Mouse (Mus musculus): ENCODE data around the gene Csf1.
A peak's percentile ranks its signal among the peaks of the same experiment; 100 is the strongest.

Csf1 gene

DNA sequence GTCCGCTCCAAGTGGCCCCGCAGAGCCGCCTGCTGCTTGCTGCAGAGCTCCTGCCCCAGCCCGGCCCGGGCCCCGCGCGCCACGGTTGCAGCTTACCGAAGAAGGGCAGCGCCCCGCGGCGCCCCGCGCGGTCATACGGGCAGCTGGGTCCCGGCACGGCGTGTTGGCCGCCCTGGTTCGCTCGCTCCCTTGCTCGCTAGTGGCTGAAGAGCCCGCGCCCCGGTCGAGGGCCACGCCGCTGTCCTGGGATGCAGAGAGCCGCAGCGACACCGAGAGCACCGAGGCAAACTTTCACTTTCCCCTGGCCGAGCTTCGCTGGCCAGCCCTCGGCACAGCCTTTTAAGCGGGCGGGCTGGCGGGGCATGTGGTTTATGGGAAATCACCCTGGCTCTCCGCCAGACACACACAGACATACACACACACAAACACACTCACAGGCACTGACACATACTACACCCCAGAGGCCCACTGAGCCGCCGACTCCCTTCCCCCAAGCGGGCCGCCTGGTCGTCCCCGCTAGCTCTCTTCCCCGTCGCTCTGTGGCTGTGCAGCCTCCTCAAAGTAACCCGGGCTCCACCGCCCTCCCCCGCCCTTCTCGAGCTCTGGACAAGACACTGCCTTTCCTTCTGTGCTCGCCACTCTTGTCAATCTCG, at the start of gene Csf1:
Csf1 (minus strand) TSS at position 541 of the 653 bp plus-strand sequence.
- peak; percentile 86 for DNase-seq (ENCODE audit: low read depth)

DNA sequence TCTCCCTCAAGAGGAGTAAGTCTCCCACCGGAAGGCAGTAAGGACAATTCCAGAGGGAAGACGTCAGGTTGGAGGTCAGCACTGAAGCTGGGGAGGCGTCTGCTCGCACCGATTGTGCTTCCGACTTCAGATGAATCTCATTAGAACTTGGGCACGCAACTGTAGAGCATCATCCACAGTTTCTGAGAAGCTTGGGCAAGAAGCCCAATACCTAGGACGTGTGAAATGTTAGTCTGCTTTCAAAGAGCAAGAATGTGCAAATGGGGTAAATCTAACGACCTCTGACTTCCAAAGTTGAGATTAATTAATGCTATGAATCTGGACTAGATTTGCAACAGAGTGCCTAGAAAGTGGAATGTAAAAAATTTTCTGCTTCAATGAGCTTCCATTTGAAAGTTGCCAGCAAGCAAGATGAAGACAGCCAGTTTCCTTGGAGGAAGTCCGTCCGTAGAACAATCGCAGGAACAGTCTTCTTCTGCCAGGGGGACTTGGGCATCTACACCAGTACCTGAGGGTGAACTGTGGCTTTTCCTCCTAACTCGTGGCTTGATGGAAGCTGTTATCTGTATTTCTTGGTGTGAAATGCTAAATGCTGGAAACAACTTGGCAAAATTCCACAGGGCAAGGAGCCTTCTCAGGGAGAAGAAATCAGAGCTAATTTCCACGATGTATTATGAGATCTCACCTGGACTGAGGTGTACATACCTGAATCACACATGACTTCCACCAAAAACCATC, 47.9 kb upstream of the Csf1 start:
- no peak for DNase-seq (ENCODE audit: low read depth)

- peak; percentile 49 for DNase-seq (ENCODE audit: low read depth)
Measured at GRCm38 (mm10) chr3:107807386-107807974, 47.2 kb upstream of the Csf1 start.

GRCm38 (mm10) chr3:107806916-107807315, 46.6 kb upstream of the Csf1 start:
- no peak for DNase-seq (ENCODE audit: low read depth)

DNA sequence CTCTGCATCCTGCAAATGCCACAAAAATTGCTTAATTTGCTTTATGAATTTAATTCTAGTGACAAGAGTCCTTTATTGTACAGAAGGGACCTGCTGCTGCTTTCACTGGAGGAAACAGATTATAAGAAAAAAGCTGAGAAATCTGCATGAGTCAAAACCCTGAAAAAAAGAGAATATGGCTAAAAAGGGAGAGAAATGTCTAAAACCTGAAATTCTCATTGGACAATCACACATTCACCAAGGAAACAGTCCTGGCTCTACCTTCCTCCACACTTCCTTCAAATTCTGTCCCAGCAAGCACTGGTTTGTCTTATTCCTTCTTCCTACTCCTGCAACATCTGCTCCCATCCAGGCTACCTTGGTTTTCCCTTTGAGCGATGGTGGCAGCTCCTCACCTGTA, 44.5 kb upstream of the Csf1 start:
- DNase-seq (ENCODE audit: low read depth) = no peak

DNA sequence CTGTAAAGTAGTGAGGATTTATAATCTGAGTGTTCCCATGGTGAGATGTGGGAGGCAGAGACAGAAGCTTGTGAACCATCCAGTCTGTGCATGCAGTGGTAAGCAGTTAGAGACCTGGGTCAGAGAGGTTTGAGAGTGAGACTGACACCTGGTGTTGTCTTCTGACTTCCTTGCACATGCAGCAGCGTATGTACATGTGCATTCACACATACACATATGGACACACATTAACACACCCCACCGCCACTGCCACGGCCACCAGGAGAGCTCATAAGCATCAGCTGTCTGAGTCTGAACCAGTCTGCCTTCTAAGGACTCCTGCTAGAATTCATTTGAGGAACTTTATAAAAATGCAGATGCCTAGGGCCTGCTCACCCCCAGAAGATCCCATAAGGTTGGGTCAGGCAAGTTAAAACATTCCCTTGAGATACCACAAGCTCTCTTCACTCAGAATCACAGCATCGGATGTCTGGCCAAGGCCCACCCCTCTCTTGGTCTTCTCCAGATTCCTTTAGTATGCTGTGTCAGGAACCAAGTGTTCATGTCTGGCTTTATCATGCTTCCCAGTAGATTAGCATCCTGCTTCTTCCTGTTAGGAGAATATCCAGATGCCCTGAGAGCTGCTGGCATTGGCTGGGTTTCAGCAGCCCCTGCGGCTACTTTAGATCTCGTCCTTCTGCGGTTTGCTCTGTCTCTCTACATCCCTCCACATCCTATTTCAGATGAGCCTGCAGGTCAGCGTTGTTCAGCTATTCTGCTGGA, 42.1 kb upstream of the Csf1 start:
- no peak for DNase-seq (ENCODE audit: low read depth)

DNA sequence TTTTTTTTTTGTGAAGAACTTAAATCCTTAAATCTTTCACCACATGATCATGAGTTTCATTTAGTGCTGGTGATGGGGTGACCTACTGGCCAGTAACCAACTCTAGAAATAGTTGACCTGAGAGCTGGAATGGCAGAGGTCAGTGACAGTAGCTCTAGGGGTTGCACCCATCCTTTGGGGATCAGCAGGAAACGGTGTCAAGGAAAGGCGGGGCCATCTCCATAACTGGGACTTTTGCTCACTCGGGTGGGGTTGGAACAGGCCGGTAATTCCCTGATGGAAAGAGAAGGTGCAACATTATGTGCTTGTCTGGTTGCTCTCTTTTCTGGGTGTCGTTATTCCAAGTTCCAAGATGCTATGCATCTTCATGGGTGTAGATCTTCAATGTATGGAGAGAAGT, 38.7 kb upstream of the Csf1 start:
- DNase-seq (ENCODE audit: low read depth) = no peak

DNA sequence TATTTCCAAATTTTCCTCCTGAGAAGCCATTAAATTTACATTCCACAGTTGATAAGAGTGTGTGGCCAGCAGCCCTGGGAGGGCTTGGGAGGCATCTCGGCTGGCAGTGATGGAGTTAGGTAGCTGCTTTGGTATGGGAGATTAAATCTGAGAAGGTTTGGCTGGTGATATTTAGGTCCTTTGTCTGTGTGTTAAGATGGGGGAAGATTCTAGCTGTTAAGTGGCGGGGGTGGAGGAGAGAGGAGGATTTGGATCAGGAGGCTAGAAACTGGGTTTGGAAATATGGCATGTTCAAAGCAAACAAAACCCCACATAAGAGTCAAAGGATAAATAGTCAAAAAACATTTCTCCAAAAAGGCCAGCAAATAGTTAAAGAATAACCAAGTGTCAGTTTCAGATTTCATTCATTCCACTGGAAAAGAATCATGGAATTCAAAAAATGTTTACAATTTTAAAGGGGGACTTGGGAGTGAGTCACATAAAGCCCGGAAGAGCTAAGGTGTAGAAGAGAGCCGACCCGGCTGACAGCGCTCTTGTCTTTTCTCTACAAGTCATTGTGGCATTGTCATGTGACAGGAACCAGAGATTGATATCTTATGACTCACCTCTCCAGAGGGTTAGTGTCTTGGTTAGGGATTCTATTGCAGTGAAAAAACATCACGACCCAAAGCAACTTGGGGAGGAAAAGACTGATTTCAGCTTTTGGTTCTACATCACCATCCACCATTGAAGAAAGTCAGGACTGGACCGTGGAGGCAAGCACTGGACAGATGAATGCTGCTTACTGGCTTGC, 36.1 kb upstream of the Csf1 start:
- DNase-seq (ENCODE audit: low read depth) = peak; percentile 88

GRCm38 (mm10) chr3:107794890-107795289, 34.6 kb upstream of the Csf1 start:
- DNase-seq (ENCODE audit: low read depth) = no peak

DNA sequence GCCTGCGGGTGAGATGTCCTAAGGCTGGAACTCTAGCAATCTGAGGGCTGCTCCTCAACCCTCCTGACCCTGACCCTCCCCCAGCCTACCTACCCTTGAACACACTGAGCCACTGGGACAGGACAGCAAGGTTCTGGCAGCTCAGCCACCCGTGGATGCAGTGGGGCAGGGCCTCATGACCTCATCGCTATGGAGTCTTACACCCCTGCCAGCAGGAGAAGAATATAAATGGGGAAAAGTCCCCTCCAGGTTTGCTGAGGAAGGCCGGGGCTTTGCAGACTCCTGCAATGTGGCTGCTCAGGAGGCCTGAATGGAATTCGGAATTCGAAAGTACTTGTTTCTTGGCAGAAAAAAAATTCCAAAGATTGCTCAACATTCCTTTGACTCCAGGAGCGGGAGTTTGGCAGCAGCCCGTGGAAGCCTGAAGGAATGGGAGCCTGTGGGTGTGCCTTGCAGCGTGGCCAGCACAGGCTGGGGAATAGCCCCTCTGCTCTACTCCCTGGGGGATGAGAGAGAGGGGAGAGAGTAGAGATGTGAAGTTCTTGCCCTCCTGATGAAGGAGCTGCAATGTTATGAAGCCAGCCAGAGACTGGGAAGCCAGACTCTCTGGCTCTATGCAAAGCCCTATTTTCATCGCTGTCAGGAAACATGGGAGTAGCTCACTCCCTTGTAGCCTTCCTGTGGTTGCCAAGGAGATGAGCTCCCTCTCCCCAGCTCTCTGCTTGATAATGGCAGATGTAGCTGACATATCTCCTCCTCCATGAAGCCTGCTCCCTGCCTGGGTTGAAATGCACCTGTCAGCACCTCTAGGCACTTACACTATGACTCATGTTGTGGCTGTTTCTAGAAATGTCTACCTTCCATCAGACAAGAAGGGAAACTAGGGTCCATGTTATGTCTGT, 33.3 kb upstream of the Csf1 start:
- DNase-seq (ENCODE audit: low read depth) = peak; percentile 64

GRCm38 (mm10) chr3:107792736-107793135, 32.5 kb upstream of the Csf1 start:
- no peak for DNase-seq (ENCODE audit: low read depth)

DNA sequence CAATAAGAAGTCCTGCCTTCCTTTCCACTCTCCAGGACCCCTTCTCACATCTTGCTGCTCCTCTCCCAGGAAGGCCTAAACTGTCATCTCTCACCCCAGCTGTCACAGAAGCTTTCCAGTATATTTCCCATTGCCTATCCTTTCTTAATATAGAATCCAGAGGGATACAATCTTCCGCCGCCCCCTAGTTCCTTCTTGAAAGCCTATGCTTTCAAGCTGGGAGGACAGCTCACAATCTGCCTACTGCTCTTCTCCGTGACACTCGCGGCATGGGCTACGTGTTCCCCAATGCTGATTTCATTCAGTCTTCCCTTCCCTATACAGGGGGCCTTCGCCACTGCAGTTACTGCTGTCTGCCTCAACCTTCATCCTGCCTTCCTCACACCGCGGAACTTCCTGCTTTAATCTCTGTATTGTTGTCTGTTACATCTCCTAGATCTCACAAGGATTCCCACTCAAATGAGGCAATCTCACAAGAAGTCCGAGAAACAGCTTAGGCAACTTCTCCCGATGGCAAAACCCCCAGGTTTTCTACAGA, 30.6 kb upstream of the Csf1 start:
- DNase-seq (ENCODE audit: low read depth) = no peak

- no peak for DNase-seq (ENCODE audit: low read depth)
Measured at GRCm38 (mm10) chr3:107790227-107790626, 30.0 kb upstream of the Csf1 start.

GRCm38 (mm10) chr3:107788885-107789284, 28.6 kb upstream of the Csf1 start:
- DNase-seq (ENCODE audit: low read depth) = no peak

DNA sequence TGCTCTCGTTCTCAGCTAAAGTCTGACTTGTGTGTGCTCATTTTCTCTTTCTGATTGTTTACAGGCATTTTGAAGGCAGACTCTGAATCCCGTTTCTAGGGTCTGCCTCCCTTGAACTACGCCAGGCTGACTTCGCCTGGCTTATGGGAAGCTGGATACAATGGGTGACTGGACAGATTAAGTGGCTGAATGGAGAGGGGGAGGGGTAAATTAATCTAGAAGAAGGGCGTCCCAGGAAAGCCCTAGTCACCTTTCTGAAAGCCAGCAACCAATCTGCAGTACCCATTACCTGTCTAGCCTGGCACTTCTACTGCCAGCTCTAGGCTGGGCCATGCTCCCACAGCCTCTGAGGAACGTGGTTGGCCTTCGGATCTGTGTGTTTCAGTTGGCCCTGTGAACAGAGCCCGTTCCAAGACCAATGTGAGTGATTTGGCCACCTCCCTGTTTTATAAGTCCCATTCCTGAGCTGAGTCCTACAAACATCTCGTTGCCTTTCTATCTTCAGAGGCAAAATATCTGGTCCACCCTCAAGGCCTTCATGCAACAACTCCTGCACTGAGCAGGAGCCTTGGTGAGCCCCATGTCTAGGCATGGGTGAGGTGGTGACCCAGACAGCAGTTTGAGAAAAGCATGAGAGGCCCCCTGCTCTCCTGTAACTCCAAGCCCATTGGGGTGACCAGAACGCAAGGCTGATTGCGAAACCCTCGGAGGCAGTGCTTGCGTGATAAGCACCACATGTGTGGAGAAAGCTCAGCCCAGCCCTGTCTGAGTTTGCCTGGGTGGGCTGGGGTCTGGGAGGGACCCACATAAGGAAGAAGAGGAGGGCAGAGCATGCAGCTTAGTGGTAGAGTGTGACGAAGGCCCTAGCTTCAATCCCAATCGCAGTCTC, 27.6 kb upstream of the Csf1 start:
- DNase-seq (ENCODE audit: low read depth) = no peak

DNA sequence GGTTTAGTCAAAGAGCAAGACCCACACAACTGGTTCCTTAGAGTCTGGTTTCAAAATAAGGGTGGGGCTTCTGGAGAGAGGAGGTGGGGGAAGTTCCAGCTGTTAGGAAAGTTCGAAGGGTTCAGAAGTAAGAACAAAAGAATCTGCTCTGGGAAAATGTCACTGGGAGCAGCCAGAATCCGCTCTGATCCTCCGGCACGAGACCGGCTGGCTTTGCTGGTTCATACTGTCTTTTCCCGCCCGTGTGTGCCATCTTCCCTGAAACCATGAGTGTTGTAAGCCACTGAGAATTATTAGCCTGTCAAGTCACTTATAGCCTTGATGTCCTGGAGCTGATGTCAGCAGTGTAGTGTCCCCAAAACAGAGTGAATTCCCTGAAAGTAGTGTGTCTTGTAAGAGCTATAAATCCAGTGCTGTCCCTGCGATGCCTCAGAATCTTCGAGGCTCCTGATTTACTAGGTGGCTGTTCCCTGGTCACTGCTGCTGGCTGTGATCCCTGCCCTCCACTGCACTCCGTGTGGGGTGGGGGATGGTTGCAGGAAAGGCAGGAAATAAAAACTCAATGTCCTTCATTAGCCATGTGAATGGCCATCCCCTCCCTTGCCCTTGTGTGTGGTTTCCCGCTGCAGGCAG, 26.8 kb upstream of the Csf1 start:
- no peak for DNase-seq (ENCODE audit: low read depth)

GRCm38 (mm10) chr3:107786344-107786743, 26.1 kb upstream of the Csf1 start:
- DNase-seq (ENCODE audit: low read depth) = no peak

- DNase-seq (ENCODE audit: low read depth) = no peak
Measured at GRCm38 (mm10) chr3:107785546-107785945, 25.3 kb upstream of the Csf1 start.

DNA sequence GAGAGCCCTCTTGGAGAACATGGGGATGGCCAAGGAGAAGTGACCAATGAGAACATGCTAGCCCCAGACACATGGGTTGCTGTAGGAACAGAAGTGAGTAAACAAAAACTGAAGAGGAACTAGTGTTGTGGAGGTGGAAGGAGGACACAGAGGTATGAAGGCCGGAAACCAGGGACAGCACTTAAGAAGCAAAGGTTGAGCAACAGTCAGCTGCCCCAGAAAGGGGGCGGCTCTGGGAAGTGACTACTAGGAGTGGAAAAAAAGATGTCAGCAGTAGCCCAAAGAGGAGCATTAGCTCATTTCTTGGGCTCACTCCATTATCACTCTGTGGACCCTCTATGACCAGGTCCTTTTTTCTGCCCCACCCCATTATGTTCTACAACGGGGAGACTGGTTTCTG, 23.0 kb upstream of the Csf1 start:
- no peak for DNase-seq (ENCODE audit: low read depth)

Data from induced T-regulatory cell, adult 2 months (primary cell).